Mouse (Mus musculus): ENCODE data around the gene Gm9918. TPM values are rescaled to one million over a fixed set of nuclear protein-coding genes. Genes with fewer than 3 reads are reported as not detected.

Gene Gm9918
- polyA plus RNA-seq, 1 experiment from 2014 or later: 1.1 TPM

DNA sequence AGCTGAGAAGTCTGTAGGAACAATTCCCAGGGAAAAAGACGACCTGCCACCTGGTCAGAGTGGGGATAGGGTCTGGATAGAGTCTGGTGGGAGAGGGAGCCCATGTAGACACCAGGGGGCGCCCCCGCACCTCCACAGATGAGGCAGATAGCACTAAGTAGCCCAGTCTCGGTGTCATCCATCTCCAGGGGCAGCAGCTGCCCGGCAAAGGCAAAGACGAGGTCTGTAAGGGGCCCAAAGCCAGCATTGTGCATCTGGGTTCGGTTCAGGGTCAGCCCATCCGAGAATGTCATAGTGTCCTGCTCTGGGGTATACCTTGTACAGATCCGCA is 31.1 kb upstream of the Gm9918 start:
- H3K4me1 ChIP-seq: peaks cover 65% of the 10 kb centered on the region
- no peaks in the 10 kb centered on the region for H3K27me3 ChIP-seq (ENCODE audit: low read depth, poor library complexity, severe bottlenecking)
- H3K36me3 ChIP-seq: peaks cover 92% of the 10 kb centered on the region
- H3K9me3 ChIP-seq (replicated peaks): no peaks in the 10 kb centered on the region
- 17% methylated on average over 9 of the region's 9 CpGs for WGBS
- H3K4me3 ChIP-seq: peak overlapping the region; percentile 17; the same call in 1 of the 2 replicates
- peak; percentile 90 for DNase-seq (ENCODE audit: low spot score)
- H3K27ac ChIP-seq: no peak overlapping the region

- no peak for DNase-seq (ENCODE audit: low spot score)
- Histone ChIP-seq H3K4me3 (no peak overlapping the region), H3K9me3 (replicated peaks) (no peaks in the 10 kb centered on the region), H3K27ac (peak overlapping the region; percentile 26; the same call in 1 of the 2 replicates), H3K27me3 (ENCODE audit: low read depth, poor library complexity, severe bottlenecking) (no peaks in the 10 kb centered on the region), H3K36me3 (peaks cover 86% of the 10 kb centered on the region), H3K4me1 (peaks cover 65% of the 10 kb centered on the region)
- WGBS: 82% methylated on average over 11 of the region's 11 CpGs
These were observed 30.5 kb upstream of the Gm9918 start for GRCm38 (mm10) chr15:102239851-102240250.

DNA sequence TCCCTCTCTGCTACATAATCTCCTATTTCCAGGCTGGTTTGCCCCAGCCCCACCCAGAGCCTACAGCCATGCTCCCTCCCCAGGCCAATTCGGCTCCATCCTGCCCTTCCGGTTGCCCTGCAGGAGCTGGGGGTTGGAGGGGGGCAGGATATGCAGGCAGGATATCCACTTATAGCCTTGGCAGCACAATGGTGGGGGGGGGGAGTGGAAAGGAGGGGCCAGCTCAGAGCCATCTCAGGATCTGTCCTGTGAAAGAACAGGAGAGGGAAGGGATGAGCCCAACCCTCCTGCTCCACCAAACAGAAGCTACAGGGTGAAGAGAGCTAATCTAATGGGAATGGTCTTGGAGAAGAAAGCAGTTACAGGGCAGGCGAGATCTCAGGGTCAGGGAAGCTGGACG is 29.8 kb upstream of the Gm9918 start:
- H3K4me3 ChIP-seq: no peak overlapping the region
- no peak for DNase-seq (ENCODE audit: low spot score)
- H3K27ac ChIP-seq: no peak overlapping the region; the same call in 1 of the 2 replicates
- H3K27me3 ChIP-seq (ENCODE audit: low read depth, poor library complexity, severe bottlenecking): no peaks in the 10 kb centered on the region
- peaks cover 64% of the 10 kb centered on the region for H3K4me1 ChIP-seq
- H3K36me3 ChIP-seq: peaks cover 79% of the 10 kb centered on the region
- no peaks in the 10 kb centered on the region for H3K9me3 ChIP-seq (replicated peaks)
- WGBS: 78% methylated on average over 4 of the region's 4 CpGs

GRCm38 (mm10) chr15:102242404-102243228 is 27.7 kb upstream of the Gm9918 start:
- H3K27me3 ChIP-seq (ENCODE audit: low read depth, poor library complexity, severe bottlenecking): no peaks in the 10 kb centered on the region
- H3K36me3 ChIP-seq: peaks cover 59% of the 10 kb centered on the region
- no peaks in the 10 kb centered on the region for H3K9me3 ChIP-seq (replicated peaks)
- WGBS: 20% methylated on average over 12 of the region's 12 CpGs
- peak overlapping the region; percentile 95 for H3K27ac ChIP-seq
- peak overlapping the region; percentile 86 for H3K4me3 ChIP-seq
- peaks cover 74% of the 10 kb centered on the region for H3K4me1 ChIP-seq
- no peak for DNase-seq (ENCODE audit: low spot score)

DNA sequence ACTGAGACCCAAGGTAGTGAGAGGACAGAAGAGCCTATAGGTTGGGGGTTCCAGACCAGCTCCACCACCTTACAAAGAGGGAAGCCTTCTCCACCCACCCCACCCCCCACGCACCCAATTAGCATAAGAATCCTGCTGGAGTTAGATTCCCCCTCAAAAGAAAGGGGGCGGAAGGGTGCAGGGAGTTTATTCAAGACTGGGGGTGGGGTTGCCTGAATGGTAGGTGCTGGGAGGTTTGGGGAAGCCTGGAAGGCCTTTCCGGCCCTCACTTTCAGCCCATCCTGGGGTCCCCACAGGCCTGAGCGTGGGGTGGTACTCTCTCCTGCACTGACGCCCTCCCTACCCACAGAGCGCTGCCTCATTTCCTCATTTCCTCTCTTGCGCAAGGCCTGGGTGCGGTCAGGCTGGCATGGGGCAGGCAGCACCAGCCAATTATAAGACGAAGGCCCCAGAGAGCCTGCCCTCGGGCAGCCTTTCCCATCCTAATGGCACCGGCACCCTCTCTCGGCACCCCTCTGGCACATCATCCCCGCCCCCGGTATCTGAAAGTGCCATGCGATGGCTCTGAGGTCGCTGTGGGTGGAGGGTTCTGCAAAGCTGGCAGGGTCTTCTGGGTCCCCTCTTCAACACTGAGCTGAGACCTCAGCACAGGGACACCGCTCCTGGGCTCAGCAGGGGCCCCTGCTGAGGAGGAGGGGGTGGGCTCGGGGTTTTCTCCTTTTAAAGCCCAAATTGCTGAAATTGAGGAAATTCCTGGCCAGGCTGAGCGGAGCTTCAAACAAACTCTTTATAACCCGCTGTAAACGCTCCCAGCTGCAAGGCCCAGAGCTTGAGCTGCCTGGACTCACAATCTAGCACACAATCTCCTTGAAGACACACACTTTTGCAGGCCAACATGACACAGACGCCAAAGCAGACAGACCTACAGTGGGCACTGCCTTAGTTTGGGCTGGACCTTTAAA is 26.9 kb upstream of the Gm9918 start:
- H3K27ac ChIP-seq: peak overlapping the region; percentile 95
- 8% methylated on average over 22 of the region's 22 CpGs for WGBS
- H3K4me1 ChIP-seq: peaks cover 81% of the 10 kb centered on the region
- peaks cover 50% of the 10 kb centered on the region for H3K36me3 ChIP-seq
- peak overlapping the region; percentile 86 for H3K4me3 ChIP-seq
- H3K27me3 ChIP-seq (ENCODE audit: low read depth, poor library complexity, severe bottlenecking): no peaks in the 10 kb centered on the region
- DNase-seq (ENCODE audit: low spot score): peak; percentile 63
- H3K9me3 ChIP-seq (replicated peaks): no peaks in the 10 kb centered on the region

- Histone ChIP-seq H3K27me3 (ENCODE audit: low read depth, poor library complexity, severe bottlenecking) (no peaks in the 10 kb centered on the region), H3K36me3 (peaks cover 40% of the 10 kb centered on the region), H3K27ac (peak overlapping the region; percentile 95), H3K4me3 (peak overlapping the region; percentile 86), H3K4me1 (peaks cover 88% of the 10 kb centered on the region), H3K9me3 (replicated peaks) (no peaks in the 10 kb centered on the region)
- DNase-seq (ENCODE audit: low spot score): no peak
- WGBS: 3% methylated on average over 19 of the region's 19 CpGs
These were observed 25.8 kb upstream of the Gm9918 start for GRCm38 (mm10) chr15:102244306-102245191.

DNA sequence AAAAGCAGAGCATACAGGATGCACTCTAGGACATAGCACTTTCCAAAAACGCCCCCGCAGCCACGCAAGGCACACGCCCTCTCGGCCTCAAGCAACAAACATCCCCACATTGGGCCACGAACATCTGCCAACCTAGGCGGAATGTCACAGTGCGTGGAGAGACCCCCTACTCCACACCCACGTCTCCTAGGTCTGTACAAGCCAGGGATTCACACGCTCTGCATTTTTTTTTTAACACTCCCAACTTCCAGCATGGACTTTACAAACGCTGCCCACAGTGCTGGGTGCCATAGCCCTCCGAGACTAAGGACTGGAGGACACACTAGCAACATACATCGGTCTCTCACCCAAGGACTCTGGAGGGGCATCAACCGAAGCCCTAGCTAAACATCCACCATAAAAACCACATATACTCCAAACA is 24.9 kb upstream of the Gm9918 start:
- no peaks in the 10 kb centered on the region for H3K9me3 ChIP-seq (replicated peaks)
- 1% methylated on average over 14 of the region's 14 CpGs for WGBS
- peak overlapping the region; percentile 86 for H3K4me3 ChIP-seq
- H3K4me1 ChIP-seq: peaks cover 92% of the 10 kb centered on the region
- DNase-seq (ENCODE audit: low spot score): no peak
- peaks cover 40% of the 10 kb centered on the region for H3K36me3 ChIP-seq
- H3K27me3 ChIP-seq (ENCODE audit: low read depth, poor library complexity, severe bottlenecking): no peaks in the 10 kb centered on the region
- H3K27ac ChIP-seq: peak overlapping the region; percentile 95

GRCm38 (mm10) chr15:102245891-102246741 is 24.2 kb upstream of the Gm9918 start:
- Histone ChIP-seq H3K36me3 (peaks cover 40% of the 10 kb centered on the region), H3K4me1 (peaks cover 93% of the 10 kb centered on the region), H3K27ac (peak overlapping the region; percentile 95), H3K4me3 (peak overlapping the region; percentile 86), H3K27me3 (ENCODE audit: low read depth, poor library complexity, severe bottlenecking) (no peaks in the 10 kb centered on the region), H3K9me3 (replicated peaks) (no peaks in the 10 kb centered on the region)
- peak; percentile 79 for DNase-seq (ENCODE audit: low spot score)
- under 1% methylated on average over 43 of the region's 44 CpGs for WGBS

DNA sequence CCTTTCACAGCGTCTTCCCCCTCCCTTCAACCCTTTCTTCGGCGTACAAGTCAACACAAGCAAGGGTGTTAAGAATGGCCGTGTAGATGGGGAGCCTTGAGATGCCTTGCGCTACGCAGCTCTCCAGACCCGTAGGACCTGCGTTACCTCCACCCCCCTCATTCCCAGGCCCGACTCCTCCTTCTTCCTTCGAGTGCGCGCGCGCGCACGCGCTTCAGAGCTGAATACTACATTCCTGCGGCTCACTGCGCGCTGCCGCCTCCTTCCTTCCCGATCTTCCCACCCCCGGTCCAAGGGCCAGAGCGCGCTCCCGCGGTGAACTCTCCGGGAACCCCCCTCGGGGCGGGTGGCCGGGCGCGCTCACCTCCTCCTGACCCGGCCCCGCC is 23.5 kb upstream of the Gm9918 start:
- WGBS: under 1% methylated on average over 28 of the region's 35 CpGs
- peak; percentile 96 for DNase-seq (ENCODE audit: low spot score)
- Histone ChIP-seq H3K27me3 (ENCODE audit: low read depth, poor library complexity, severe bottlenecking) (no peaks in the 10 kb centered on the region), H3K36me3 (peaks cover 40% of the 10 kb centered on the region), H3K4me1 (peaks cover 95% of the 10 kb centered on the region), H3K4me3 (peak overlapping the region; percentile 86), H3K27ac (peak overlapping the region; percentile 95), H3K9me3 (replicated peaks) (no peaks in the 10 kb centered on the region)

- Histone ChIP-seq H3K27ac (peak overlapping the region; percentile 95), H3K4me1 (peaks cover 95% of the 10 kb centered on the region)
- WGBS: under 1% methylated on average over 56 of the region's 65 CpGs
These were observed 22.9 kb upstream of the Gm9918 start for GRCm38 (mm10) chr15:102247252-102248130.

More at GRCm38 (mm10) chr15:102247252-102248130, 22.9 kb upstream of the Gm9918 start:
- H3K4me3 ChIP-seq: peak overlapping the region; percentile 86
- no peaks in the 10 kb centered on the region for H3K27me3 ChIP-seq (ENCODE audit: low read depth, poor library complexity, severe bottlenecking)
- DNase-seq (ENCODE audit: low spot score): peak; percentile 84
- H3K9me3 ChIP-seq (replicated peaks): no peaks in the 10 kb centered on the region
- peaks cover 41% of the 10 kb centered on the region for H3K36me3 ChIP-seq
